Mouse (Mus musculus) thymus, adult 2 months (tissue): ENCODE data around the gene Cmss1. TPM values are rescaled to one million over a fixed set of nuclear protein-coding genes. Genes with fewer than 3 reads are reported as not detected.

Experiments used
- DNase-seq: peaks from one replicate; pipeline ENCODE4 v3.0.0; 2021
- H3K27ac ChIP-seq: fragments of 200-500 bp; 2 replicates; pipeline ENCODE4 v1.5.1; 2012; ENCODE audit warnings: low read length, control low read depth; ENCODE audit not compliant: control insufficient read depth, insufficient read depth
- H3K27me3 ChIP-seq: fragments of 200-500 bp; 2 replicates; pipeline ENCODE4 v1.6.1; 2012; ENCODE audit warnings: mild to moderate bottlenecking, low read length, moderate library complexity, mixed read lengths; ENCODE audit not compliant: control insufficient read depth, insufficient read depth
- H3K36me3 ChIP-seq: fragments of 200-500 bp; 2 replicates; pipeline ENCODE4 v1.6.1; 2012; ENCODE audit warnings: mild to moderate bottlenecking, low read length, moderate library complexity; ENCODE audit not compliant: control insufficient read depth, insufficient read depth
- H3K4me1 ChIP-seq: fragments of 200-500 bp; replicated peaks from 2 replicates; pipeline ENCODE4 v1.6.1; 2012; ENCODE audit warnings: low read length; ENCODE audit not compliant: control insufficient read depth, insufficient read depth
- H3K4me3 ChIP-seq: fragments of 200-500 bp; 2 replicates; pipeline ENCODE4 v1.5.1; 2012; ENCODE audit warnings: mild to moderate bottlenecking, low read length, control low read depth, moderate library complexity; ENCODE audit not compliant: control insufficient read depth, insufficient read depth
- CTCF ChIP-seq: fragments of 200-500 bp; IDR thresholded peaks from 2 replicates; pipeline ENCODE4 v1.5.1; 2012; ENCODE audit warnings: mild to moderate bottlenecking, control low read depth, low read length, moderate library complexity, borderline replicate concordance; ENCODE audit not compliant: control insufficient read depth, poor library complexity, insufficient read depth; ENCODE audit errors: extremely low read depth
- POLR2A ChIP-seq: fragments of 200-500 bp; IDR thresholded peaks from 2 replicates; pipeline ENCODE4 v1.6.1; 2012; ENCODE audit warnings: mild to moderate bottlenecking, low read length, control low read depth, moderate library complexity; ENCODE audit not compliant: control insufficient read depth, poor library complexity, insufficient read depth; ENCODE audit errors: extremely low read depth
- WGBS: fragments of 180-500 bp; shearing (Covaris S2); methylation state at CpG from one replicate; pipeline ENCODE4 v1.1.7; 2018; 5-methylcytosine and 5-hydroxymethylcytosine counted together
- polyA plus RNA-seq: library from polyadenylated mRNA; depleted of rRNA; stranded (reverse); fragments of >200 nt; gene quantifications from 2 replicates; pipeline ENCODE4 v1.2.3, GENCODE M21; 2012; rRNA removed

Cmss1 gene
- polyA plus RNA-seq, 1 experiment = 6.2 TPM

DNA sequence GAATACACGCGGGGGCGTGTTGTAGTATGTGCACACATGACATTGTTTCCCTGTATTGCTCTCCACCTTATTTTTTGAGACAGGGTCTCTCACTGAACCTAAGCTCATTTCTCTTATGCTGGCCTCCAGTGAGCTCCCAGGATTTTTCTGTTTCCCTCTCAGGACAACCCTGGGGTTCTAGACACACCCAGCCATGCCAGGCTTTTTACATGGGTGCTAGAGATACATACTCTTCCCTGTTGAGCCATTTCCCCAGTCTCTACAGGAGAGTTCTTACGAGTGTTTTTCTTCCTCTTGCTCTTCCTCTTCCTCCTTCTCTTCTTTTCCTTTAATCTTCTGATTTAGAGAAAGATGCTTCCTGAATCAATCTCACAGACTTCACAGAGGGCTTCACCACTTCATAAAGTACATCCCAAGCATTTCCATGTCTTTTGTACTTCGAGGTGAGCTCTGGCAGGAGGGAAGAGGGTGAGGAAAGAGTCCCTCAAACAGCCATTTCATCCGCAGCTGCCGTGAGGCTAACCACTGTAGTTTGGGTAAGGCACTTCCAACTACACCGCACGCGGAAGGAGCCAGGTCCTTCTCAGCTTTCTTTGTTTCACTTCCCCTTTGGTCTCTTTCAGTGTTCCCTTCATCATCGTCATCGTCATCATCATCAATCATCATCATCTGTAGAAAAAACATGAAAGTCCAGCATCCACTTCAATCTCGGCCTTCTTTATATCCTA lies 347.1 kb downstream of the Cmss1 start:
- WGBS = 41% methylated on average over 13 of the region's 13 CpGs

More for the DNA sequence above, 347.1 kb downstream of the Cmss1 start:
- no peaks in the 10 kb centered on the region for H3K4me1 ChIP-seq
- no peak for DNase-seq
- H3K27me3 ChIP-seq = no peaks in the 10 kb centered on the region
- no peaks in the 10 kb centered on the region for H3K36me3 ChIP-seq
- no peak for TF ChIP-seq POLR2A
- TF ChIP-seq CTCF = no peak
- no peak overlapping the region for H3K27ac ChIP-seq
- no peak overlapping the region for H3K4me3 ChIP-seq

Other genes with a start within 250 kb of the Cmss1 start
- 0.20 and 0.26 TPM in 2 replicates for gene Col8a1, start 147.9 kb upstream of the Cmss1 start, polyA plus RNA-seq